Mouse (Mus musculus) activated CD4-positive, CD25-positive, alpha-beta regulatory T cell, adult 9 weeks (primary cell): ENCODE results near the gene Nr2e3. TPM values are rescaled to one million over a fixed set of nuclear protein-coding genes. Genes with fewer than 3 reads are reported as not detected.

Experiments
- polyA plus RNA-seq: library from polyadenylated mRNA; unstranded; fragments of 100-300 nt; shearing (Covaris generic); gene quantifications from one replicate; pipeline ENCODE4 v1.2.1, GENCODE M21; 2017

Nr2e3 gene
- polyA plus RNA-seq, result not detected

DNA sequence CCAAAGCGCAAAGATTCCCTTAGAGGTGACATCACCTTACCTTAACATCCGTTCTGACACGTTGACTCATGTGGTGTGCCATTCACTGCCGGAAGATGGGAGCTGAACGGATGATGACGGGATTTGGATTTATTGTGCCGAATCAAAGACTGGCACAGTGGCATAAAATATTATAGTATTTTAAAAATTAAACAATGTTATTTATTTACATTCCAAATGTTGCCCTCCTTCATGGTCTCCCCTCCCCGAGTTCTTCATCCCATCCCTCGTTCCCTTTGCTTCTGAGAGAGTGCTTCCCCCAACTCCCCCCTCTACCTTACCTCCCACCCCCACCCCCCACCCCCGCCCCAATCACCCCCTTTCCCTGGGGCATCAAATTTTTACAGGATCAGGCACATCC lies at the start of gene Nr2e3:
Gene Nr2e3, minus strand, starts transcription at position 101 of the 400 bp plus-strand sequence.

Other genes starting within 250 kb of the Nr2e3 start
- gene Senp8, start 209.9 kb downstream of the Nr2e3 start, polyA plus RNA-seq, result 8.5 TPM
- 30.4 TPM for gene Myo9a, start 209.8 kb downstream of the Nr2e3 start, polyA plus RNA-seq